Mouse (Mus musculus): ENCODE data around the gene Asxl2. TPM values are rescaled to one million over a fixed set of nuclear protein-coding genes. Genes with fewer than 3 reads are reported as not detected.

The Asxl2 gene
- 5.9 TPM for polyA plus RNA-seq (2012; fragmentation: generic; extraction: Trizol)
- long read RNA-seq, experiment 1, partial matches to known transcripts: 0 of 3 reads
- long read RNA-seq, experiment 1, other reads (novel, unspliced or antisense): 3 of 3 reads
- long read RNA-seq, experiment 2, partial matches to known transcripts: 4 of 10 reads
- long read RNA-seq, experiment 2, other reads (novel, unspliced or antisense): 6 of 10 reads

DNA sequence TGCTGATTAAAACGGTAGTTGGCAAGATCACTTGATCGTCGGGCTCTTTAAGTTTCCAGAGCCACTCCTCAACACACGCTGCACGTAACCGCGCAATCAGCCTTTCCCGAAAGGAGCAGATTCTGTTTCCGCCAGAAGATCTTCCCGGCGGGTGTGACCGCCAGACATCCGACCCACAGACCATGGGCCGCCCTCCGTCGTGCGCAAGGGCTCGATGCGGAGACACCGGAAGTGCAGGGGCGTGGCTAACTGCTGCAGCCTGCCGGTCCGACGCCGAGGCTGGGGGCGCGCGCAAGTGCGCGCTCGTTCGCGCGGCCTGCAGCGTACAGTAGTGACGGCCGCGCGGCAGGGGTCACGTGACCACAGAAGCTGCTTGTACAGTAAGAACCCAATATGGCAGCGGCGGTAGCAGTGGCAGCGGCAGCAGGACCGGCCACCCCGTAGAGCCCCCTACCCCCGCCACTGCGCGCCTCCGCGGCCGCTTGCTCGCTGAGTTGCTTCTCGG, at the start of gene Asxl2:
Asxl2 (plus strand) TSS at position 328 of the 505 bp plus-strand sequence.
- peak within 1 kb of the TSS; percentile 99 for H3K4me3 ChIP-seq (ENCODE audit: insufficient read depth, poor library complexity, severe bottlenecking)
- H3ac ChIP-seq (ENCODE audit: control insufficient read depth, insufficient read length, low read depth): peak within 1 kb of the TSS; percentile 96
- no peaks in the 10 kb centered on the region for H3K27me3 ChIP-seq (ENCODE audit: control insufficient read depth, insufficient read depth, insufficient read length)
- peaks cover 88% of the 10 kb centered on the region for H3K79me2 ChIP-seq (ENCODE audit: control insufficient read depth, insufficient read depth)
- peaks cover 63% of the 10 kb centered on the region for H3K79me3 ChIP-seq (ENCODE audit: low read depth)
- TF ChIP-seq CEBPB (IDR thresholded peaks at IDR 0.05; ENCODE audit: low read depth) (no peak), USF1 (IDR thresholded peaks at IDR 0.05; ENCODE audit: low read depth) (peak; percentile 90), MAX (IDR thresholded peaks at IDR 0.05) (peak; percentile 88)
- H3K36me3 ChIP-seq (ENCODE audit: control insufficient read depth, insufficient read depth): peaks cover 17% of the 10 kb centered on the region

GRCm38 (mm10) chr12:3377190-3377589, 49.5 kb upstream of the Asxl2 start:
- no peak overlapping the region for H3K4me3 ChIP-seq (ENCODE audit: insufficient read depth, poor library complexity, severe bottlenecking)
- H3K79me3 ChIP-seq (ENCODE audit: low read depth): peaks cover 28% of the 10 kb centered on the region
- TF ChIP-seq MAX (IDR thresholded peaks at IDR 0.05) (peak; percentile 39), MYOG (IDR thresholded peaks at IDR 0.05; ENCODE audit: control insufficient read depth, extremely low read depth, insufficient read length) (no peak)
- no peaks in the 10 kb centered on the region for H3K27me3 ChIP-seq (ENCODE audit: control insufficient read depth, insufficient read depth, insufficient read length)
- H3ac ChIP-seq (ENCODE audit: control insufficient read depth, insufficient read length, low read depth): no peak overlapping the region
- H3K79me2 ChIP-seq (ENCODE audit: control insufficient read depth, insufficient read depth): peaks cover 64% of the 10 kb centered on the region
- H3K36me3 ChIP-seq (ENCODE audit: control insufficient read depth, insufficient read depth): peaks cover 4% of the 10 kb centered on the region

- no peak overlapping the region for H3ac ChIP-seq (ENCODE audit: control insufficient read depth, insufficient read length, low read depth)
These were observed 48.9 kb upstream of the Asxl2 start for GRCm38 (mm10) chr12:3377755-3378154.

GRCm38 (mm10) chr12:3384860-3385259, 41.8 kb upstream of the Asxl2 start:
- H3K27me3 ChIP-seq (ENCODE audit: control insufficient read depth, insufficient read depth, insufficient read length): no peaks in the 10 kb centered on the region
- no peak for TF ChIP-seq USF1 (IDR thresholded peaks at IDR 0.05; ENCODE audit: low read depth)
- TF ChIP-seq CTCF (IDR thresholded peaks at IDR 0.05; ENCODE audit: control insufficient read depth, insufficient read depth, insufficient read length): no peak
- TF ChIP-seq MAX (IDR thresholded peaks at IDR 0.05): no peak
- no peak for TF ChIP-seq CEBPB (IDR thresholded peaks at IDR 0.05; ENCODE audit: low read depth)
- no peak for TF ChIP-seq FOSL1 (IDR thresholded peaks at IDR 0.05; ENCODE audit: insufficient read depth, low read length, poor library complexity, severe bottlenecking)
- TF ChIP-seq MYOD1 (IDR thresholded peaks at IDR 0.05; ENCODE audit: control insufficient read depth, insufficient read length, low read depth): no peak
- TF ChIP-seq MYOG (IDR thresholded peaks at IDR 0.05; ENCODE audit: control insufficient read depth, extremely low read depth, insufficient read length): no peak
- H3ac ChIP-seq (ENCODE audit: control insufficient read depth, insufficient read length, low read depth): no peak overlapping the region
- peaks cover under 1% of the 10 kb centered on the region for H3K79me2 ChIP-seq (ENCODE audit: control insufficient read depth, insufficient read depth)
- no peaks in the 10 kb centered on the region for H3K79me3 ChIP-seq (ENCODE audit: low read depth)
- no peak overlapping the region for H3K4me3 ChIP-seq (ENCODE audit: insufficient read depth, poor library complexity, severe bottlenecking)
- peaks cover 19% of the 10 kb centered on the region for H3K36me3 ChIP-seq (ENCODE audit: control insufficient read depth, insufficient read depth)

More at GRCm38 (mm10) chr12:3377755-3378154, 48.9 kb upstream of the Asxl2 start:
- Histone ChIP-seq H3K27me3 (ENCODE audit: control insufficient read depth, insufficient read depth, insufficient read length) (no peaks in the 10 kb centered on the region), H3K36me3 (ENCODE audit: control insufficient read depth, insufficient read depth) (peaks cover 4% of the 10 kb centered on the region), H3K79me3 (ENCODE audit: low read depth) (peaks cover 22% of the 10 kb centered on the region), H3K4me3 (ENCODE audit: insufficient read depth, poor library complexity, severe bottlenecking) (no peak overlapping the region), H3K79me2 (ENCODE audit: control insufficient read depth, insufficient read depth) (peaks cover 58% of the 10 kb centered on the region)
- TF ChIP-seq CTCF (IDR thresholded peaks at IDR 0.05; ENCODE audit: control insufficient read depth, insufficient read depth, insufficient read length) (no peak), MYOG (IDR thresholded peaks at IDR 0.05; ENCODE audit: control insufficient read depth, extremely low read depth, insufficient read length) (no peak), MYOD1 (IDR thresholded peaks at IDR 0.05; ENCODE audit: control insufficient read depth, insufficient read length, low read depth) (no peak), CEBPB (IDR thresholded peaks at IDR 0.05; ENCODE audit: low read depth) (no peak), MAX (IDR thresholded peaks at IDR 0.05) (no peak), USF1 (IDR thresholded peaks at IDR 0.05; ENCODE audit: low read depth) (no peak), FOSL1 (IDR thresholded peaks at IDR 0.05; ENCODE audit: insufficient read depth, low read length, poor library complexity, severe bottlenecking) (no peak)

- Histone ChIP-seq H3K79me3 (ENCODE audit: low read depth) (no peaks in the 10 kb centered on the region), H3K4me3 (ENCODE audit: insufficient read depth, poor library complexity, severe bottlenecking) (no peak overlapping the region), H3K79me2 (ENCODE audit: control insufficient read depth, insufficient read depth) (no peaks in the 10 kb centered on the region), H3K27me3 (ENCODE audit: control insufficient read depth, insufficient read depth, insufficient read length) (no peaks in the 10 kb centered on the region), H3K36me3 (ENCODE audit: control insufficient read depth, insufficient read depth) (peaks cover 24% of the 10 kb centered on the region), H3ac (ENCODE audit: control insufficient read depth, insufficient read length, low read depth) (no peak overlapping the region)
- no peak for TF ChIP-seq USF1 (IDR thresholded peaks at IDR 0.05; ENCODE audit: low read depth)
- TF ChIP-seq MAX (IDR thresholded peaks at IDR 0.05): no peak
- no peak for TF ChIP-seq CTCF (IDR thresholded peaks at IDR 0.05; ENCODE audit: control insufficient read depth, insufficient read depth, insufficient read length)
- TF ChIP-seq FOSL1 (IDR thresholded peaks at IDR 0.05; ENCODE audit: insufficient read depth, low read length, poor library complexity, severe bottlenecking): no peak
- no peak for TF ChIP-seq CEBPB (IDR thresholded peaks at IDR 0.05; ENCODE audit: low read depth)
- TF ChIP-seq MYOD1 (IDR thresholded peaks at IDR 0.05; ENCODE audit: control insufficient read depth, insufficient read length, low read depth): no peak
- TF ChIP-seq MYOG (IDR thresholded peaks at IDR 0.05; ENCODE audit: control insufficient read depth, extremely low read depth, insufficient read length): no peak
These were observed 41.4 kb upstream of the Asxl2 start for GRCm38 (mm10) chr12:3385271-3385670.

DNA sequence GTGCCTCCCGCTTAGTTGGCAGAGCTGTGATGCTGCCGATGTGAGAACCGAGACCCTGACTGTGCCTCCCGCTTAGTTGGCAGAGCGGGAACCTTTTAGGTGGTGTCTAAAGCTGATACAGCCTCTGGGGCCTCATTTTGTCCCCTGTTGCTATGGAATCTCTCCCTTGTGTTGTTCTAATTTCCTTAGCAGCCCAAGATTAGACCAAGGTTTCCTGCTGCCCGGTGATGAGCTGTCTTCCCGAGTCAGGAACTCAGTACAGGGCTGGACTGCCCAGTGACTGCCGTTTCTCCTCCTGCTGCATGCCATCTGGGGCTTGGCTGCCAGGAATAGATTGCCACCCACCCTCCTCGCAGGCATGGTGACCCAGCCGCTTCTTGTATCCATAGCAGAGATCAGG, 40.7 kb upstream of the Asxl2 start:
- TF ChIP-seq USF1 (IDR thresholded peaks at IDR 0.05; ENCODE audit: low read depth) (no peak), MYOD1 (IDR thresholded peaks at IDR 0.05; ENCODE audit: control insufficient read depth, insufficient read length, low read depth) (no peak)
- Histone ChIP-seq H3K27me3 (ENCODE audit: control insufficient read depth, insufficient read depth, insufficient read length) (no peaks in the 10 kb centered on the region), H3K79me3 (ENCODE audit: low read depth) (no peaks in the 10 kb centered on the region), H3ac (ENCODE audit: control insufficient read depth, insufficient read length, low read depth) (no peak overlapping the region), H3K79me2 (ENCODE audit: control insufficient read depth, insufficient read depth) (no peaks in the 10 kb centered on the region), H3K36me3 (ENCODE audit: control insufficient read depth, insufficient read depth) (peaks cover 27% of the 10 kb centered on the region), H3K4me3 (ENCODE audit: insufficient read depth, poor library complexity, severe bottlenecking) (no peak overlapping the region)
